Mouse (Mus musculus): ENCODE measurements around the gene Etv1.

Etv1 gene

GRCm38 (mm10) chr12:38779186-38779777, at the start of gene Etv1:
Gene Etv1 (plus strand): TSS chr12:38779380.
- DNase-seq (ENCODE audit: low read depth): no peak

GRCm38 (mm10) chr12:38729661-38730060, 49.5 kb upstream of the Etv1 start:
- DNase-seq (ENCODE audit: low read depth): no peak

- DNase-seq (ENCODE audit: low read depth): no peak
Observed at GRCm38 (mm10) chr12:38730791-38731190, 48.4 kb upstream of the Etv1 start.

- no peak for DNase-seq (ENCODE audit: low read depth)
Observed at GRCm38 (mm10) chr12:38759322-38759721, 19.9 kb upstream of the Etv1 start.

- DNase-seq (ENCODE audit: low read depth): no peak
Observed at GRCm38 (mm10) chr12:38777316-38777715, 1.9 kb upstream of the Etv1 start.

- DNase-seq (ENCODE audit: low read depth): no peak
Observed at GRCm38 (mm10) chr12:38777957-38778298, 1.3 kb upstream of the Etv1 start.

- peak; percentile 45 for DNase-seq (ENCODE audit: low read depth)
Observed at GRCm38 (mm10) chr12:38778299-38779075, 693 bp upstream of the Etv1 start.

GRCm38 (mm10) chr12:38780006-38780954, 1.1 kb downstream of the Etv1 start:
- DNase-seq (ENCODE audit: low read depth): no peak

GRCm38 (mm10) chr12:38780955-38781304, 1.8 kb downstream of the Etv1 start:
- DNase-seq (ENCODE audit: low read depth): no peak

GRCm38 (mm10) chr12:38781686-38782085, 2.5 kb downstream of the Etv1 start:
- no peak for DNase-seq (ENCODE audit: low read depth)

- no peak for DNase-seq (ENCODE audit: low read depth)
Observed at GRCm38 (mm10) chr12:38783291-38783690, 4.1 kb downstream of the Etv1 start.

- DNase-seq (ENCODE audit: low read depth): no peak
Observed at GRCm38 (mm10) chr12:38784221-38784620, 5.0 kb downstream of the Etv1 start.

GRCm38 (mm10) chr12:38786571-38786970, 7.4 kb downstream of the Etv1 start:
- DNase-seq (ENCODE audit: low read depth): no peak

- no peak for DNase-seq (ENCODE audit: low read depth)
Observed at GRCm38 (mm10) chr12:38787704-38788103, 8.5 kb downstream of the Etv1 start.

- peak; percentile 82 for DNase-seq (ENCODE audit: low read depth)
Observed at GRCm38 (mm10) chr12:38788621-38789020, 9.4 kb downstream of the Etv1 start.

- DNase-seq (ENCODE audit: low read depth): no peak
Observed at GRCm38 (mm10) chr12:38789789-38790355, 10.7 kb downstream of the Etv1 start.

GRCm38 (mm10) chr12:38793076-38793475, 13.9 kb downstream of the Etv1 start:
- DNase-seq (ENCODE audit: low read depth): no peak

GRCm38 (mm10) chr12:38793697-38794096, 14.5 kb downstream of the Etv1 start:
- no peak for DNase-seq (ENCODE audit: low read depth)

- no peak for DNase-seq (ENCODE audit: low read depth)
Observed at GRCm38 (mm10) chr12:38807031-38807430, 27.9 kb downstream of the Etv1 start.

- DNase-seq (ENCODE audit: low read depth): no peak
Observed at GRCm38 (mm10) chr12:38812392-38812791, 33.2 kb downstream of the Etv1 start.

- no peak for DNase-seq (ENCODE audit: low read depth)
Observed at GRCm38 (mm10) chr12:38814010-38814786, 35.0 kb downstream of the Etv1 start.

GRCm38 (mm10) chr12:38816235-38816634, 37.1 kb downstream of the Etv1 start:
- no peak for DNase-seq (ENCODE audit: low read depth)

Data from fibroblast of lung, adult 2 months (primary cell).